Mouse (Mus musculus): Measurements from ENCODE around the gene Dnajc19.
"Not testable (repeated sequence)": the region's sequence is repeated elsewhere in the genome, so short reads cannot be mapped to it uniquely, and the experiment has no call there.

The Dnajc19 gene

GRCm38 (mm10) chr3:34080900-34081662 is at the start of gene Dnajc19:
Dnajc19 (minus strand) TSS chr3:34081321.
- DNase-seq (ENCODE audit: low spot score in 2 of 2), result peak; percentile 88 to 97

DNA sequence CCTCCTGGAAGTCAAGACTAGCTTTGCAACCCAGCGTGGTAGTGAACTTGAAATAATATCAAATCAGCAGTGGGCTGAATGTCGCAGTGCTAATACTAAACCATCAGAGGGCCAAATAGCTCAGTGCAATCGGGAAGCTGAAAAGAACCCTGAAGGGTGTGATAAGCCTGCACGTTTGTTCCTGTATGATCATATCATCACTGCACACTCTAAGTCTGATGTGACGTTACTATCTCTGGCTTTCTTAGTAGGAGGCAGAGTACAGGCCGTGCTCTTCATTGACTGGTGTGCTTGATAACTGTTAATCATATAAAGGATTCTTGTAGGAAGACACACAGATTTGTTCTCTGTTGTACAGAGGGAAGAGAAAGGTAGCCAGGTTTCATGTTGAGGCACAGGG is 48.8 kb upstream of the Dnajc19 start:
- no peak for DNase-seq (ENCODE audit: low spot score in 2 of 2)

DNA sequence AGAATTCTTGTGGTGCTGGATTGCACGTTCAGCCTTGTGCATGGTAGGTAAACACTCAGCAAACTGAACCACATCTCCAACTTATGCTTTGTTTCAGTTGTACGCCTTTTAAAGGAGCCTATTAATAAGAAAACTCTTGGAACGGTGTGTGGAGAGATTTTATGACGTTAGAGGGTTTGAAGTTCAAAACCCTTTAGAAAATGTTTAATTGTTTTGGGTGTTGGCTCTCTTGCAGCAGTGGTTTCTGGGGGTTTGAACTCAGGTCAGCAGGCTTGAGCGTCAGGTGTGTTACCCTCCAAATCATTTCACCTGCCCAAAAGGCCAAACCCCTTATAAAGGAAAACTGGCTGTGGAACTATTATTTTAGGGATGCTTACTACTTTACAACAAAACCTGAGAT is 40.2 kb upstream of the Dnajc19 start:
- no peak for DNase-seq (ENCODE audit: low spot score in 2 of 2)

- no peak for DNase-seq (ENCODE audit: low spot score in 2 of 2)
Measured at GRCm38 (mm10) chr3:34120791-34121190, 39.7 kb upstream of the Dnajc19 start.

GRCm38 (mm10) chr3:34119869-34120268 is 38.7 kb upstream of the Dnajc19 start:
- DNase-seq (ENCODE audit: low spot score in 2 of 2), result no peak

DNA sequence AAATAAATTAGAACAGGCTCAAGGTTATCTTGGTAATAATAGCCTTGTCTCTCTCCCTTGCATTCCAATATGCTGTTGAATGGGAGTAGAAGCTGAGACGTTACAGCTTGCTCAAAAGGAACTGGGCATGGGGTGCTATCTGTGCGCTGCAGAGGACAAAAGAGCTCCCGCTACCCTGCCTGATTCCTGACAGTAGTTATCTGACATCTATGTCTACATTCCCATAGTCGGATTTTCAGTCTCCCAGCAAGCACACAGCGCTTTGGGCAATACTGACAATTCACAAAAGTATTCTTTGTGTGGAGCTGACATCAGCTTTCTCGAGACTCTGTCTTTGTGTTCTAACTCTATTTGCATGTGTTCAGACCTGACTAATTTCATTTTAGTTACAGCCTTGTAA is 34.7 kb upstream of the Dnajc19 start:
- DNase-seq (ENCODE audit: low spot score in 2 of 2), result no peak

DNA sequence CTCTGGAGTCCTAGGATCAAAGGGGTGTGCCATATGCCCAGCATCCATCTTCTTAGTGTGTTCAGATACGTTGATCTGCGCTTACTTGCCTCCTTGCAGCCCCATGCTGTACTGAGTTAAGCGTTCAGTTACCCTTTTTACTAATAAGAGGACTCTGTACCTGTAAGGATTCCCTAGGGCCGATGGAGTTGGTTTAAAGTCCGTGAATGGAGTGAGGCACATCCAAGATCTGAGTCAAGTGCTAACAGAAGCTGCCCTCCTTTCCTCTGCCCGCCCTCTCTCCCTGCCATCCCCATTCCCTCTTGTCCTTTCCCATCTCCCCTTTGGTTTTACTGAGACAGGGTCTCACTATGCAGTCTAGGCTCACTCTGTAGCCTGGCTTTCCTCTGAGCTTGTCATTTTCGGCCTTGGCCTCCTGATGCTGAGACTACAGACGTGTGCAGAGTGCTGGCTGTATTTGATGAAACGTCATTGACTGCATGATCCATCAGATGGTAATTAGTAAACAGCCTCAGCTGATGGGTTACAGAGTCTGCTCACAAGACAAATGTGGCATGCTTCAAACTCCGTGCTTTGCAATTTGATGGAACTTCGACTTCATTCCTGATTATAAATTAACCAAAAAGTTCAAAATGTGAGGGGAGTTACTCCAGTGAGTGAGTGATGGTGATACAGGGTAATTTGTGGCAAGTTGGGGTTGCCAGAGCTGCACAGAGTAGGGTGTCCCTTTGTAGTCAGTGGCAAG is 31.0 kb upstream of the Dnajc19 start:
- DNase-seq (ENCODE audit: low spot score in 2 of 2), result no peak

GRCm38 (mm10) chr3:34107631-34108030 is 26.5 kb upstream of the Dnajc19 start:
- DNase-seq (ENCODE audit: low spot score in 2 of 2), result no peak

- no peak for DNase-seq (ENCODE audit: low spot score in 2 of 2)
Measured at GRCm38 (mm10) chr3:34106421-34106820, 25.3 kb upstream of the Dnajc19 start.

GRCm38 (mm10) chr3:34103902-34104672 is 23.0 kb upstream of the Dnajc19 start:
- DNase-seq (ENCODE audit: low spot score in 2 of 2), result no peak

GRCm38 (mm10) chr3:34102891-34103290 is 21.8 kb upstream of the Dnajc19 start:
- DNase-seq (ENCODE audit: low spot score in 2 of 2), result no peak

DNA sequence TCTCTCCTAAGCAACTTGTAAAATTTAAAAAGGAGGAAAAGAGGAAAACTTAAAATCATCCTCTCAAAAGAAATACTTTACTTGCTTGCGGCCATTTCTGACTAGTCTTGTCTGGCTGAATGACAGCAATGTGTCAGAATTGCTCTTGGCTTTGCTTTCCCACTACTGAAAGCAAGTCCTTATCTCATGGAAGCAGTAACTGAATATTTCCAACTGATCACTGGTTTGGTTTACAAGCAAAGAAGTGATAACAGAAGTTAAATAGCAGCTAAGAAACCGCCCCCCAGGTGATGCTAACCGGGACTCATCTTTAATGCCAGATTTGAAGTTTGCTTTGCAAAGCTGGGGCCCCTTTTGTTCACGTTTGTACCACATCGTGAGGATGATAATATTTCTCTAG is 2.5 kb upstream of the Dnajc19 start:
- no peak for DNase-seq (ENCODE audit: low spot score in 2 of 2)

DNA sequence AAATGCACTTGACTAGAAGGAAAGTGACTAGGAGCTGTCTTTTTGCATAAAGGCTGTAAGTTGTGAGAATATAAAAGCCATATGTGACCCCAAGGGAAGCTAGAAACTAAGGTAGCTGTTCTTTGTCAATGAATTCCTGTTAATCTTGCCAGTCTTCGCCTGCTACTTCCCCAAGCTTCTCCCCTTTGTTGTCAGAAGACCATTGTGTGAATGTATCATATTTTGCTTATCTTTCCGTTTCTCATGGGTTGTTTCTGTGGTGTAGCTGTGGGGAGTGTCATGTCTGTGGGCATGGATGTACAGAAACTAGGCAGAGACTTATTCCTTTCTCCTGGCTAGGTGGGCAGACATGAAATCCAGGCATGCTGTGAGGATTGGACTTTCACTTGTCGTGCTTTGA is 808 bp upstream of the Dnajc19 start:
- DNase-seq (ENCODE audit: low spot score in 2 of 2), result no peak

GRCm38 (mm10) chr3:34076058-34076759 is 4.9 kb downstream of the Dnajc19 start:
- DNase-seq (ENCODE audit: low spot score in 2 of 2), result no peak

DNA sequence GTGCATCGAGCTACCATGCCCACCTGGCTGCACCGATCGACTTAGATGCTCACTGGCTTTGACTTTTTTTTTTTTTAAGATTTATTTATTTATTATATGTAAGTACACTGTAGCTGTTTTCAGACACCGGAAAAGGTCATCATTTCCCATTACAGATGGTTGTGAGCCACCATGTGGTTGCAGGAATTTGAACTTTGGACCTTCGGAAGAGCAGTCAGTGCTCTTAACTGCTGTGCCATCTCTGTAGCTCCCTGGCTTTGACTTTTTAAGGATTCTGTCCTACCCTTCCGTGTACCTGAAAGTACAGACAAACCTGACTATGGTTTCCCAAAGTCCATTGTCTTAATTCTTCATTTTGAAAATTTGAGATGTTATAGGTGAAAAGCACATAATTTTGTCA is 8.4 kb downstream of the Dnajc19 start:
- no peak for DNase-seq (ENCODE audit: low spot score in 2 of 2)

GRCm38 (mm10) chr3:34068943-34069342 is 12.2 kb downstream of the Dnajc19 start:
- not testable (repeated sequence) for DNase-seq (ENCODE audit: low spot score in 2 of 2)

DNA sequence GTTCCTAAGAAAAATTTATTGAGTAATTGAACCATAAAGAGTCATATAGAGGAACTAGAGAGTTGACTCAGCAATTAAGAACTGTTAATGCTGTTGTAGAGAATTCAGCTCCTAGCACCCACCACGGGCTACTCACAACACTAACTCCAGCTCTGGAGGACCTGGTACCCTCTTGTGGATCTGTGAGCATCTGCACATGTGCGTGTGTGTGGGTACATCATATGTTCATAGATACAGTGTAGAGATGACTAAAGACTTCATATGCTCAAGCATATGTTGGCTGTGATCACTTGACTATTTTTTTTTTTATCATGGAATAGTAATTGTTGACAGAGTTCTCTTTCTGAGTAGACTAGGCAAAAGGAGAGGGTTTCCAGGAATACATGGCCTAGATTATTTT is 18.8 kb downstream of the Dnajc19 start:
- DNase-seq (ENCODE audit: low spot score in 2 of 2), result no peak

DNA sequence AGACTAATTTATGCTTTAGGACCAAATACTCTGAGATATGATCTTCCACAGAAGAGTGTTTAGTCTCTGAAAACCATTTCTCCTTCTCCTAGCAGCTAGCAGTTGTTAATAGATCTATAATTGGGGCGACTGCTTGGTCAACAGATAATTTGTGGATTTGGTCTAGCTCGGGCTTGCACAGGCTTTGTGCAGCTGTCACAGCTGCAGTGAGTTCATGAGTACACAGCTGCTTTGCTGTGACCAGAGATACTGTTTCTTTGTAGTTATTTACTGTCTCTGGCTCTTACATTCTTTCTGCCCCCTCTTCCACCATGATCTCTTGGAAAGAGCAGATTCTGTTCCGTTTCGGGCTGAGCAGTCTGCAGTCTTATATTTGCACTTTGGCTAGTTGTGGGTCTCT is 39.1 kb downstream of the Dnajc19 start:
- DNase-seq (ENCODE audit: low spot score in 2 of 2), result no peak

GRCm38 (mm10) chr3:34035706-34036105 is 45.4 kb downstream of the Dnajc19 start:
- no peak for DNase-seq (ENCODE audit: low spot score in 2 of 2)

- DNase-seq (ENCODE audit: low spot score in 2 of 2), result no peak
Measured at GRCm38 (mm10) chr3:34034803-34035202, 46.3 kb downstream of the Dnajc19 start.

DNA sequence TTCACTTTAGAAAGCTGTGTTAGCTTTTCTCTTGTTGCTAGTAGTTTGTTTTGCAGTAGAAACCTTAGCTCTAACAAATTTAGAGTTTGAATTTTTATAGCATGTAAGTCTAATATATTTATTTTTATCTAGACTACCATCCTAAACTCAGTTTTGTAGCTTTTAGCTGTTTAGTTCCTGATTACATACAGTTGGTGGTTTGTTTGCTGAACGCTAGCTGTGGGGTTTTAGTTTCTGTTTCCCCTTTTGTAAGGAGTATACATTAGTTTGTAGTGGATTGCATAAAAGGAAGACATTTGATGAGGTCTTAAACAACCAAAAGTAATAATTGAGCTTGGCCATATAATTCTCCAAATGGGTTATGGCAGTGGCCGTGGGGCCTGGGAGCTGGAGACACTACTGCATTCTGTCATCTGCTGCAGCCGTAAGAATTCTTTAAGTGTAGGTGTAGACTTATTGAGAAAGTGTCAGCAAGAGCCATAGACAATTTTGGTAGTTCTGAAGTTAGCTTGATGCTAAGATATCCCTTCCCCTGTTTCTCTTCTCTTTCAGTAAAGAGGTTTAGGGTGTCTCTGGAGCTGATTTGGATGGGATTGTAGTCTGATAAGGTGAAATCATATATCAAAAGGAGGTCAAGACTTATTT is 47.3 kb downstream of the Dnajc19 start:
- DNase-seq (ENCODE audit: low spot score in 2 of 2), result no peak
